Mouse (Mus musculus): ENCODE results near the gene Ppp4r1.

Gene Ppp4r1

GRCm38 (mm10) chr17:65853326-65853725 is 71.0 kb downstream of the Ppp4r1 start:
- DNase-seq (ENCODE audit: low read depth in 2 of 2, low spot score in 2 of 2), result no peak

DNA sequence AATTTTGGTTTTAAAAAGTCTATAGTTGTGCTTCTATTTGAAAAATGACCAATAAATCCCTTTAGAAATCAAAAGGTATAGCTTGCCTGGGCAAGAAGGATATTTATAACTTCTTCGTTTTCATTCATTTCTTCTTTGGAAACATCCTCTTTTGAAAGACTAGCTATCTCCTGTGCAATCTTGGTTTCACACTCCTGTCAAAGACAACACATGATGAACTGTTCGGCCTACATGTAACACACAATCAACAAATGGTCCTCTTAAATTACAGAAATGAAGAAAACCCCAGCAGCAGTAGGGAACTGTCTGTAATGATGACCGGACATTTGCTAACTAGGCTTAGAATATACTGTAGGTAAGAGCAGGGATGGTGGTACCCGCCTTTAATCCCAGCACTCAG is 71.6 kb downstream of the Ppp4r1 start:
- DNase-seq (ENCODE audit: low read depth in 2 of 2, low spot score in 2 of 2), result no peak

- DNase-seq (ENCODE audit: low read depth in 2 of 2, low spot score in 2 of 2), result no peak
These were observed 75.2 kb downstream of the Ppp4r1 start for GRCm38 (mm10) chr17:65857617-65858016.

GRCm38 (mm10) chr17:65862579-65862978 is 80.2 kb downstream of the Ppp4r1 start:
- DNase-seq (ENCODE audit: low read depth in 2 of 2, low spot score in 2 of 2), result peak in 1 of 2 experiments; percentile 26

- no peak for DNase-seq (ENCODE audit: low read depth in 2 of 2, low spot score in 2 of 2)
These were observed 81.5 kb downstream of the Ppp4r1 start for GRCm38 (mm10) chr17:65863830-65864229.

- peak in 1 of 2 experiments; percentile 41 for DNase-seq (ENCODE audit: low read depth in 2 of 2, low spot score in 2 of 2)
These were observed 82.4 kb downstream of the Ppp4r1 start for GRCm38 (mm10) chr17:65864742-65865141.

DNA sequence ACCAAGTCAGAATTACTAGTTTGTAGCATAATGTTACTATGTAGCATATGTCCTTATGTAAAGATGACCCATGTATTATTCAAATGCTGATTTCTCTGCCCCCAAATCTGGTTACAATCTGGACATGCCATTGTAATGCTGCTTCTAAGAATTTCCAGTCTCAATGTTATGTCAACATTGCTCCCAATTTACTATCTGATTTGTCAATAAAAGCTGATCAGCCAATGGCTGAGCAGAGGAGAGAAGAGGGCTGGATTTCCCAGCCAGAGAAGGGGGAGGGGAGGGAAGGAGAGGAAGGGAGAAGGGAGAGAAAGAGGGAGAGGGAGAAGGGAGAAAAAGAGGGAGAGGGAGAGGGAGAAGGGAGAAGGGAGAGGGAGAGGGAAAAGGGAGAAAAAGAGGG is 82.9 kb downstream of the Ppp4r1 start:
- no peak for DNase-seq (ENCODE audit: low read depth in 2 of 2, low spot score in 2 of 2)

GRCm38 (mm10) chr17:65866201-65866600 is 83.8 kb downstream of the Ppp4r1 start:
- DNase-seq (ENCODE audit: low read depth in 2 of 2, low spot score in 2 of 2), result no peak

- no peak for DNase-seq (ENCODE audit: low read depth in 2 of 2, low spot score in 2 of 2)
These were observed 85.6 kb downstream of the Ppp4r1 start for GRCm38 (mm10) chr17:65867996-65868395.

DNA sequence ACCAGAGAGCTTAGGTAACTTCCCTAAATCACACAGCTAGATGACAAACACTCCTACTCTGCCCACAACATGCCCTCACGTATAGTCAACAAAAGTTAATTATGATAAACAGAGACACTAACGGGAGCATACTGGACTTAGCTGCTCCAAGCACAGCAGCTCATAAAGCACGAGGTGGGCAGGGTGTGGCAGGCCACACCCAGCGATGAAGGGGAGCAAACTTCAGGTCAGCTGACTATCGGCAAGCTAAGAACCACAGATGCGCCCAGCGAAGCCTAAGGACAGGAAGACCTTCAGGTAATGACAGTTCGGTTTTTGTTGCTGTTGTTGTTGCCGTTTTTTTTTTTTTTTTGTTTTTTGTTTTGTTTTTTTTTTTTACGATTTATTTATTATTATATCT is 87.3 kb downstream of the Ppp4r1 start:
- DNase-seq (ENCODE audit: low read depth in 2 of 2, low spot score in 2 of 2), result no peak

DNA sequence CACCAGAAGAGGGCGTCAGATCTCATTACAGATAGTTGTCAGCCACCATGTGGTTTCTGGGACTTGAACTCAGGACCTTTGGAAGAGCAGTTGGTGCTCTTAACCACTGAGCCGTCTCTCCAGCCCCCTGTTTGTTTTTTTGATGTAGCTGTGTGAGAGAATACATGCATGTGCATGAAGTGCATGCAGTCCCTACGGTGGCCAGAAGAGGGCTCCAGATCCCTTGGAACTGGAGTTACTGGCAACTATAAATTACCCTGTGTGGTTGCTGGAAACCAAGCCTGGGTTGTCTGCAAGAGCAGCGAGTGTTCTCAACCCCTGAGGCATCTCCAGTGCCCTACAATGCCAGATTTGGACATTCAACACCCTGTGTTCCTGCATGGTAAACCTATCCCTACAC is 87.8 kb downstream of the Ppp4r1 start:
- DNase-seq (ENCODE audit: low read depth in 2 of 2, low spot score in 2 of 2), result peak; percentile 83 to 91

- DNase-seq (ENCODE audit: low read depth in 2 of 2, low spot score in 2 of 2), result no peak
These were observed 89.3 kb downstream of the Ppp4r1 start for GRCm38 (mm10) chr17:65871641-65872041.

GRCm38 (mm10) chr17:65872051-65872450 is 89.7 kb downstream of the Ppp4r1 start:
- no peak for DNase-seq (ENCODE audit: low read depth in 2 of 2, low spot score in 2 of 2)

DNA sequence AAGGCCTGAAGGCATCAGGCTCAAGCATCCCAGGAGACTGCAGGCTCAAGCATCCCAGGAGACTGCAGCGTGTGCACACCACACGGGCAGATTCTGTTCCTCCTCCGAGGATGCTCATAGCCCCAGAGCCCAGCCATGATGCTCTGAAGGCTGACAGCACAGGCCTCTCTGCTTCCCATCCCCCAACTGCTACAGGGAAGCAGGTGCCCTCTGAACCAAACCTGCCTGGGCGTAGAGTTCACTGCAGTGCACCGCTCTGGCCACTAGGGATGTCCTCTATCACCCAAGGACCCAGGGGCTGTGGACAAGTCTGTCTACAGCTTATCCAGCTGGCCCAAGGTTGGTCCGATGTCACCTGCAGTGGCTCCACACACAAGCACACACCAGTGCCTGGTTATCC is 90.3 kb downstream of the Ppp4r1 start:
- DNase-seq (ENCODE audit: low read depth in 2 of 2, low spot score in 2 of 2), result peak; percentile 46 to 53

GRCm38 (mm10) chr17:65873156-65873555 is 90.8 kb downstream of the Ppp4r1 start:
- DNase-seq (ENCODE audit: low read depth in 2 of 2, low spot score in 2 of 2), result no peak

DNA sequence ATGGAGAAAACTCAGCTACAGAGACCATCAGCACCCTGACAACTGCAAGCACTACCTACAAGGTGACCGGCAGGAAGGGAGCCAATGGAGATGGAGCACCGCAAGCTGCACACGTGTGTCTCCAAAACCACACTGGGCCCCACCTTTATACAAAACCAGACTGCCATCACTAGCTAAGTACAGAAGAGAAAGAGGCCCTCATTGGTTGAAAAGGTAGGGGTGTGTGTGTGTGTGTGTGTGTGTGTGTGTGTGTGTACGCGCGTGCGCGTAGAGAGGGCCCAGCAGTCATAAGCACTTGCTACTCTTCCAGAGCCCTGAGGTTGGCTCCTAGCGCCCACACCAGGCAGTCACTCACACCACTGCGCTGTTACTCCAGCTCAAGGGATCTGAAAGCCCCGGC is 91.5 kb downstream of the Ppp4r1 start:
- DNase-seq (ENCODE audit: low read depth in 2 of 2, low spot score in 2 of 2), result no peak

- DNase-seq (ENCODE audit: low read depth in 2 of 2, low spot score in 2 of 2), result no peak
These were observed 94.7 kb downstream of the Ppp4r1 start for GRCm38 (mm10) chr17:65877026-65877425.

GRCm38 (mm10) chr17:65884061-65884669 is 101.8 kb downstream of the Ppp4r1 start:
- peak in 1 of 2 experiments; percentile 15 for DNase-seq (ENCODE audit: low read depth in 2 of 2, low spot score in 2 of 2)

- peak; percentile 97 to 98 for DNase-seq (ENCODE audit: low read depth in 2 of 2, low spot score in 2 of 2)
These were observed 102.5 kb downstream of the Ppp4r1 start for GRCm38 (mm10) chr17:65884691-65885397.

DNA sequence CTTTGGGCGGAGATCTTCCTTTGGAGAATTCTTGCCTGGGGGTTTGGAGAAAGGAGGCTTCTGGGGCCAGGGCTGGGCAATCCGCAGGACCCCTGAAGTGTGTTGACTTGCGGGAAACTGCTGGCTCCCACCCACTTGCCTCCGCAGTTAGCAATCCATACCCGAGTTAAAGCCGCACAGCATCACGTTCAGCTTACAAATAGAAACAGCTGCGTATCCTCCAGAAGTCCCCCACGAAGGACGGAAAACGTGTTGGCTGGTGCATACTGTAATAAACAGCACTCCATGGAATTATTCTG is 103.0 kb downstream of the Ppp4r1 start:
- no peak for DNase-seq (ENCODE audit: low read depth in 2 of 2, low spot score in 2 of 2)

DNA sequence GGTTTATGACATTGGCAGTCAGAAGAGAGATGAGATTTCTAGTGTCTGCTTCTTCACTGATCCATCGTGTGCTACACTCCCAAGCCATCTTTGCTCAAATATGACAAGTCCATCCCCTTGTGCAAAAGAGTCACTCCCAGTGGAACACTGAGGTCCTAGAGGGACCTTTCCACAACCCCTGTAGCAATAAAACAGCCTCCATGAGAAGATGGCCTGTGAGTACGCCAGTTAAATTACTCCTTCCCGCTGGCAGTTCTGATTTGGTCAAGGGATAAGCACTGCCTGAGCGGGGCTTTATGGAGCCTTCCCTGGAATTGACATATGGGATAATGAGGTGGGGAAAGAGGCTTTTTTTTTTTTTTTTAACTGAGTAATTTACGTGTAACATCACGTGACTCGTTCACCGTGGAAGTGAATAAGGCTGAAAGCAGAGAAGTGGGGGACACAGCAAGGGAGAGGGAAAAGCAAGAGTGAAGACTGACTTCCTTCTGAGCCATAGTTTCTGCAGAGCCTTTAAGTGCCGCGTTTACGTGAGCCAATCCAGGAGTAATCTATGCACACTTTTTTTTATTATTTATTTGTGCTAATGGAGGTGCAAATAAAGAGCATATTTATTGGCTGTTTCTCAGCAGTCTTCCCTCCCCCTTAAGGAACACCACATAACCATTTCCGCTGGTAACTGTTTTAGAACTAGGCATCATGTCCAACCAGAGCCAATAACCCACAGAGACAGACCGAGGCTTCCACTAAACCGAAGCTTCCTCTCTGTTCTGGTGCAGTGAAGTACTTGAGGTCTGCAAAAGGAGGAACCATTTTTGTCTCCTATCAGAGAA is 103.5 kb downstream of the Ppp4r1 start, which contains the start of gene Ralbp1:
Ralbp1 (minus strand) TSS at position 102 of the 833 bp plus-strand sequence.
- peak in 1 of 2 experiments; percentile 27 for DNase-seq (ENCODE audit: low read depth in 2 of 2, low spot score in 2 of 2)

- DNase-seq (ENCODE audit: low read depth in 2 of 2, low spot score in 2 of 2), result no peak
These were observed 104.2 kb downstream of the Ppp4r1 start for GRCm38 (mm10) chr17:65886571-65886970.
